Mouse (Mus musculus) ES-Bruce4 (cell line): ENCODE measurements around the gene Scn1b. TPM values are rescaled to one million over a fixed set of nuclear protein-coding genes. Genes with fewer than 3 reads are reported as not detected.
A peak's percentile ranks its signal among the peaks of the same experiment; 100 is the strongest.

Experiments used
- H3K27ac ChIP-seq: 2 replicates; pipeline ENCODE4 v1.5.1; 2012; ENCODE audit warnings: low read length, inconsistent platforms; ENCODE audit not compliant: insufficient read depth
- H3K27me3 ChIP-seq: 2 replicates; pipeline ENCODE4 v1.6.1; 2012; ENCODE audit warnings: mild to moderate bottlenecking, low read length, inconsistent platforms; ENCODE audit not compliant: control insufficient read depth, poor library complexity, insufficient read depth, severe bottlenecking
- H3K36me3 ChIP-seq: 2 replicates; pipeline ENCODE4 v1.6.1; 2012; ENCODE audit warnings: inconsistent platforms, mild to moderate bottlenecking, low read length, moderate library complexity; ENCODE audit not compliant: control insufficient read depth, poor library complexity, insufficient read depth, severe bottlenecking
- H3K4me1 ChIP-seq: one replicate; pipeline ENCODE4 v1.8.1; 2011; ENCODE audit warnings: low read length; ENCODE audit not compliant: control insufficient read depth, insufficient read depth
- H3K4me3 ChIP-seq: 2 replicates; pipeline ENCODE4 v1.5.1; 2011; ENCODE audit warnings: low read depth, mild to moderate bottlenecking, low read length
- H3K9ac ChIP-seq: 2 replicates; pipeline ENCODE4 v1.6.1; 2012; ENCODE audit warnings: low read depth, mild to moderate bottlenecking, inconsistent platforms; ENCODE audit not compliant: poor library complexity, severe bottlenecking
- H3K9me3 ChIP-seq: replicated peaks from 2 replicates; pipeline ENCODE4 v1.6.1; 2012; ENCODE audit warnings: mild to moderate bottlenecking, low read length, inconsistent platforms; ENCODE audit not compliant: control insufficient read depth, poor library complexity, insufficient read depth, severe bottlenecking
- CTCF ChIP-seq: IDR thresholded peaks from one replicate; pipeline ENCODE4 v1.8.1; 2011; ENCODE audit warnings: low read depth, low read length
- EP300 ChIP-seq: IDR thresholded peaks from 2 replicates; pipeline ENCODE4 v1.6.1; 2011; ENCODE audit warnings: low read depth, low read length; ENCODE audit not compliant: insufficient read depth
- POLR2A ChIP-seq: IDR thresholded peaks from one replicate; pipeline ENCODE4 v1.8.1; 2011; ENCODE audit warnings: low read length; ENCODE audit not compliant: insufficient read depth
- polyA plus RNA-seq: library from polyadenylated mRNA; stranded (reverse); fragments of >200 nt; gene quantifications from 2 replicates; pipeline ENCODE4 v1.2.4, GENCODE M21; 2011; ENCODE audit warnings: low read depth; ENCODE audit not compliant: missing spikeins, insufficient read depth, insufficient read length

Scn1b gene
- polyA plus RNA-seq, 1 experiment = 27.5 TPM

DNA sequence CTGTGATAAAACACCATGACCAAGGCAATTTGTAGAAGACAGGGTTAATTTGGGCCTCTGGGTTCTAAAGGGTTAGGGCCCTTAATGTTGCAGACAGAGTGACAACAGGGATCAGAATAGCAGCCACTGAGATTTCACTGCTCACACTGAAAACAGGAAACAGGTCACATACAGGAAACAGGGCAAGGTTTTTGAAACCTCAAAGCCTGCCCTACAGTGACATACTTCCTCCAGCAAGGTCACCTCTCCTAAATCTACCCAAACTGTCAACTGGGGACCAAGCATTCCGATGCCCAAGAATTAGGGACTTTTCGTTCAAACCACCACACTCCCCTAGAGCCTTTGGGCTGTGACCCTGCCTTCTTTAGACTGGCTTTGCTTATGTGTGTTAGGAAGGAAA is 37.1 kb downstream of the Scn1b start:
- H3K27ac ChIP-seq = no peak overlapping the region
- no peaks in the 10 kb centered on the region for H3K4me1 ChIP-seq
- no peak overlapping the region for H3K4me3 ChIP-seq
- H3K9ac ChIP-seq = no peak overlapping the region
- H3K27me3 ChIP-seq = no peaks in the 10 kb centered on the region
- TF ChIP-seq CTCF (no peak), EP300 (no peak), POLR2A (no peak)
- H3K9me3 ChIP-seq = 0 out of 2 replicates have a peak, but pooled peaks cover 3% of the 10 kb centered on the region
- H3K36me3 ChIP-seq = no peaks in the 10 kb centered on the region

DNA sequence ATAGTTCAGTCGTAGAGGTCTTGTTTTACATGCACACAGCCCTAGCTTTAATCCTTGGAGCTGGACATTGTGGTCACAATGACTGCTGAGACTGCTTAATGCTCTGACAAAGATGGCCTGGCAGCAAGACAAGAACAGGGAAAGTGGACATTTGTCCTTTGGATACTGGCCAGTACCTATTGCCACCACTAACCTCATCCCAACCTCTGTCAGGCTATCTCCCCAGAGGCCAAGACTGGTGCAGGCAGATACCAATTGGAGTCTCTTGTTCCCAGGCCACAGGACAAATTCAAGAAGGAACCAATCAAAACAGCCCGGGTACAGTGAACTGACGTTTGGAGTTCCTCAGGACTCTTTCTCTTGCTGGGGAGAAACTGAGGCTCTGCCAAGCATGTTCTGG is 38.6 kb downstream of the Scn1b start:
- Histone ChIP-seq H3K9ac (no peak overlapping the region), H3K27ac (no peak overlapping the region), H3K36me3 (no peaks in the 10 kb centered on the region), H3K4me1 (no peaks in the 10 kb centered on the region), H3K27me3 (no peaks in the 10 kb centered on the region), H3K9me3 (0 out of 2 replicates have a peak, but pooled peaks cover 3% of the 10 kb centered on the region), H3K4me3 (no peak overlapping the region)
- no peak for TF ChIP-seq CTCF
- TF ChIP-seq POLR2A = no peak
- TF ChIP-seq EP300 = no peak

DNA sequence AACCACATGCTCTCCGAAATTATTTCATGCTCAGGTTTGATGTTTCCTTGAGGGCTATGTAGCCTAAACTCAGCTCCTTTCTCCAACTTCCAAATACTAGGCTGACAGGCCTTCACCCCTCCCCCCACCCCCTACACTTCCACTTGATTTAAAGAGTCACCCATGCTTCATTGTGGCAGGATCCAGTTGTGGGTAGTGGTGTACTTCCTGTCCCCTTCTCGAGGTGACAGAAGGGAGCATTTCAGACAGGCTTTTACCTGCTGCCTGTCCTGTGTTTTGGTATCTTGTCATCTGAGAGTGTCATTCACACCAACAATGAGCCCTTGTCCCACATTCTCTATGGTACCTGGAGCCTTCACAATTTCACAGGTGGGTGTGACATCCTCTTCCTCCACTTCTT is 39.5 kb downstream of the Scn1b start:
- no peaks in the 10 kb centered on the region for H3K4me1 ChIP-seq
- H3K4me3 ChIP-seq = no peak overlapping the region
- H3K9ac ChIP-seq = no peak overlapping the region
- H3K36me3 ChIP-seq = no peaks in the 10 kb centered on the region
- no peak for TF ChIP-seq CTCF
- no peak for TF ChIP-seq EP300
- TF ChIP-seq POLR2A = no peak
- no peak overlapping the region for H3K27ac ChIP-seq
- 0 out of 2 replicates have a peak, but pooled peaks cover 3% of the 10 kb centered on the region for H3K9me3 ChIP-seq
- no peaks in the 10 kb centered on the region for H3K27me3 ChIP-seq

GRCm38 (mm10) chr7:31086175-31086755 is 40.5 kb downstream of the Scn1b start:
- H3K4me1 ChIP-seq = no peaks in the 10 kb centered on the region
- TF ChIP-seq POLR2A (no peak), EP300 (no peak), CTCF (no peak)
- H3K9ac ChIP-seq = no peak overlapping the region
- no peak overlapping the region for H3K27ac ChIP-seq
- no peak overlapping the region for H3K4me3 ChIP-seq
- no peaks in the 10 kb centered on the region for H3K36me3 ChIP-seq
- H3K27me3 ChIP-seq = no peaks in the 10 kb centered on the region
- H3K9me3 ChIP-seq = 0 out of 2 replicates have a peak, but pooled peaks cover 3% of the 10 kb centered on the region

DNA sequence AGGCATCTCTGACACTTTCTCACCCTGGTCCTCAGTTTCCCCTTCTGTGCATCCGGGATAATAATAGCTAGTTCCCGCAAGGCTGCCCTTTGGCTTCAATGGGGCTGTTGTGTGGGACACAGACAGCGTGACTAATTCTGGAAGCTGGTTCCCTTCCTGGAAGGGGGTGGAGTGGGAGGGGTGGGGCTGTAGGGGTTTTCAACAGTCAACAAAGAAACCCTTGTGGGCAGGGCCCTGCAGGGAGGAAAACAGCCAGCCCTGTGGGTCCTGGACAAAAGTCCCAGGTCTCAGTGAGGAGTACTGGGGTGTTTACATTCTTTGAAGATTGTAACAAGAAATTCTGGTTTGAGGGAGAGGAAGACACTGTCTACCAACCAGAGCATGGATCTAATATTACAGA is 41.6 kb downstream of the Scn1b start:
- Histone ChIP-seq H3K27ac (peak overlapping the region; percentile 22; the same call in 1 of the 2 replicates), H3K4me3 (no peak overlapping the region), H3K9me3 (0 out of 2 replicates have a peak, but pooled peaks cover 3% of the 10 kb centered on the region), H3K9ac (no peak overlapping the region), H3K4me1 (no peaks in the 10 kb centered on the region), H3K27me3 (no peaks in the 10 kb centered on the region), H3K36me3 (no peaks in the 10 kb centered on the region)
- no peak for TF ChIP-seq CTCF
- TF ChIP-seq EP300 = 0 out of 2 replicates have a peak, but pooled peaks have one; percentile 42

GRCm38 (mm10) chr7:31084140-31084539 is 42.7 kb downstream of the Scn1b start:
- H3K27me3 ChIP-seq = no peaks in the 10 kb centered on the region
- no peaks in the 10 kb centered on the region for H3K4me1 ChIP-seq
- no peaks in the 10 kb centered on the region for H3K9me3 ChIP-seq
- no peak overlapping the region for H3K4me3 ChIP-seq
- no peaks in the 10 kb centered on the region for H3K36me3 ChIP-seq
- H3K27ac ChIP-seq = no peak overlapping the region
- no peak overlapping the region for H3K9ac ChIP-seq
- TF ChIP-seq POLR2A (no peak), CTCF (no peak), EP300 (no peak)
